Mouse (Mus musculus): ENCODE data around the gene Nlrp1a. TPM values are rescaled to one million over a fixed set of nuclear protein-coding genes. Genes with fewer than 3 reads are reported as not detected.

The Nlrp1a gene
- under 1 TPM; 0.29 to 0.36 TPM for total RNA-seq (2021)

DNA sequence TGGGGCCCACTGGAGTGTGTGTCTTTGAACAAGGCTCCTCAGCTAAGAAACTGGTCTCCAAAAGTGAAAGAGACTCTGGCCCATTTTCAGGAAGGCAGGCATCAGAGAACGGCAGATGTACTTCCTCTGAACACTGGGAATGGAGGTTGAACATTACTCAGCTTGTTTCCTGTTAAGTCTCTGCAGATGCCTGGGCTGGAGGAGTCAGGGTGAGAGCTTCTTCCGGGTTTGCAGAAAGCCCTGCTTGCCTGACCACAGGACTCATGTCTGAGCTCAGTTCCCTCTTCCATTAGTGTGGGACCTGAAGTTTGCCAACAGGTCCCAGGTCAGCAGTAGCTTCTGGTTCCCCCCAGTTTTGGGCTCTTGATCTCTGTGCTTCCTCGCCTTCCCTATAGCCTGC, at the start of gene Nlrp1a:
Gene Nlrp1a, minus strand, starts transcription at position 44 of the 400 bp plus-strand sequence.
- DNase-seq = no peak

DNA sequence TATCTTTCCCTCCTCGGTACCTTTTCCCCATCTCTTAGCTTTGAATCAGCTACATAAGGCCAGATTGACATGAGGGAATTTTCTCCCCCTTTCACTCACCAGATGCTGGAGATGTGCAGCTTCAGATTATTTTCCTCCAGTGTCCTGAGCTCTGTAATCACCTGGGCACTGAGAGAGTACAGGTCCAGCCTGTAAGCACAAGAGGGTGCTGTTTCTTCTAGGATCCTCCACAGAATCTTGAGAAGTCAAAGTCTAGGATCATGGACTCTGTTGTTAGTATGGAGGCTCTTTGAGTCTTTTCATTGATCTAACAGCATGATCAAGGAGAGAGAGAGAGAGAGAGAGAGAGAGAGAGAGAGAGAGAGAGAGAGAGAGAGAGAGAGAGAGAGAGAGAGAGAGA, 25.1 kb upstream of the Nlrp1a start:
- no peak for DNase-seq

DNA sequence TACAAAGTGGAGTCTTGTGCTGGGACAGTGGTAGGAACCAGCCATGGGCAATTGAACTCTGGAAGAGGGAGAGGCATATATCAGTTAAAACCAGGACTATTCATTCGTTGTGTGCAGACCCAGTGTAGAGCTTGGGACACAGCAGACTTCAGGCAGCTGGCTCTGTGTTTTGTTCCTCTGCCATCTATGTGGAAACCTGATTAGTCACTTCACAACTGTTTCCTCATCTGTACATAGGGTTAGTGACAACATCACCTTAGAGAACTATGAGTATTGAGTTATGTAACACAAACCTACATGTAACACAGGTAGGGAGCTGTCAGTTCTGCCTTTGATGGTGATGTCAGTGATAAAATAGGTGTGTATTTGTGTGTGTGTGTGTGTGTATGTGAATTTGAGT, 19.6 kb upstream of the Nlrp1a start:
- DNase-seq = no peak

DNA sequence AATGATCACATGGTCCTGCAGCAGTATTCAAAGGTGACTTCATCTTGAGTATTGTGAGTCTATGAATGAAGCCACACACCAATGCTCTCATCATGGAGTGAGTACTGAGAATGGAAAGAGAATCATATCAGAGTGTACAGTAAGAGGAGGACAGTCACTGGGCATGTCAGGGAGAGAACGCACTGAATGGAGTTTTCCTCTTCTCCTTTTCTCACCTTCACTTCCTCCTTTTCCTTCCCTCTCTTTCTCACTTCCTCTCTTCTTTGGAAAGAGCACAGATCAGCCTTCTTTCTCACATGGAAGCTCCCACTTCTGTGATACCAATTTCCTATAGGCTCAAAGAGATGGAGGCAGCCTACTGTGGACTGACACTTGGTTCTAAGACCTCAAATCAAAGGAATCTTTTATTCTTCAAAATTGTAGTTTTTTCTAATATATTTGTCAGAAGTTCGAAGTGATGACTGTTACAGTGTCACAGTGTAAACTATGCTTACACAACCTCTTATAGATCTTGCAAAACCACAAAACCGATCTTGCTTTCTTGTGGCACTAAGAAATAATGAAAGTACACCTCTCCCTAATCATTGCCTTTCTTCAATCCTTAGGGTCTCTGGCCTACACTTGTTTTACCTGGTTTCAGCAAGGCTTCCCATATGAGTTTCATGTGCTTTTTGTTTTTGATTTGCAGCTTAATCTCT, 15.1 kb upstream of the Nlrp1a start:
- no peak for DNase-seq

DNA sequence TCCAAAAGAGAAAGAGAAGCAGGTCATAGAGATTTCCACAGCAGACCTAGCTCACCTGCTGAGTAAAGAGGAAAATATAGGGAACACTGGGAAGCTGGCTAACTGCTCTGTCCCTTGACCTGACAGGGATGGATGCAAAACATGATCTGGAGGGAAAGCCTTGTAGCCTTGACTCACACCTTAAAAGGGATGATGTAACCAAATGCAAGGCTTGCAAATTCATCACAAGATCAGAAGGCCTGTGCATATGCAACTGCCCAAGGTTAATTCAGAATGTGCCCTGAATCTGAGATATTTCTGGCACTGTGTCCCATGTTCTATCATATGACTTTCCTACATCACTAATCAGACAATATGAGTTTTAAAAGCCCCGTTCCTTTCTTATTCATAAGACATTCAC, 10.8 kb upstream of the Nlrp1a start:
- no peak for DNase-seq

DNA sequence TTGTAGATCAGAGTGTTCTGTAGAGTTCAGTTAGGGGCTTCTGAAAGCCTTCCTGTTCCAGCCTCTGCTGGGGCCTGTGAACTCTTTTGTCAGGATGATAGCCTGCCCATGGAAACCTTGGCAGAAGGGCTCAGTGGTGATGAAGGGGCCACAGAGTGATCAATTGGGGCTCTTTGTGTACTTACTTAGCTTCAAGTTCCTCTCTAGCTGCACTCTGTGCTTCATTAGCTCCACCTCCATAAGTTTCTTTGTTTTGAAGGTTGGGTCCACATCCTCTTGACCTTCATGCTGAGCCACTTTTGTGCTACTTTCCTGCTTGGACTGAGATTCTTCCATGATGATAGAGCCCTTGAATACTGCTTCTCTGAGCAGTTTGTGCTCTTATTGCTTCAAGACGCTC, 2.5 kb downstream of the Nlrp1a start:
- DNase-seq = no peak

DNA sequence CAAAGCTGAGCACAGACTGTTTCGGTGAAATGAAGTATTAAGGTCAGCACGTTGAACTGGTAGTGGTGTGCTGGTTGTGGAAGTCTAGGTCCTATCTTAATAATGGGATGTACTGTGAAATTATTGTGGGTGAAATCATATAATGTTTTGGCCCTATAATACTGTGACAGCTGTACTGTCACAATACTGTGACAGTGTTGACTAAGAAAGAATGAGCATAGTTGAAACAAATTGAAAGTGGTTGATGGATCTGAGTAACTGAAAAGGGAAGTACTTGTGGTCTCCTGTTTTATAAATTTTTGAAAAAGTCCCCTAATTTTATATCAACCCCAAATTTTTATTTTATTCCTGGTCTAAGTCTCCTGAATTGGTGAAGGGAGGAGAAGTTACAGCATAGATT, 37.4 kb downstream of the Nlrp1a start:
- DNase-seq = no peak

DNA sequence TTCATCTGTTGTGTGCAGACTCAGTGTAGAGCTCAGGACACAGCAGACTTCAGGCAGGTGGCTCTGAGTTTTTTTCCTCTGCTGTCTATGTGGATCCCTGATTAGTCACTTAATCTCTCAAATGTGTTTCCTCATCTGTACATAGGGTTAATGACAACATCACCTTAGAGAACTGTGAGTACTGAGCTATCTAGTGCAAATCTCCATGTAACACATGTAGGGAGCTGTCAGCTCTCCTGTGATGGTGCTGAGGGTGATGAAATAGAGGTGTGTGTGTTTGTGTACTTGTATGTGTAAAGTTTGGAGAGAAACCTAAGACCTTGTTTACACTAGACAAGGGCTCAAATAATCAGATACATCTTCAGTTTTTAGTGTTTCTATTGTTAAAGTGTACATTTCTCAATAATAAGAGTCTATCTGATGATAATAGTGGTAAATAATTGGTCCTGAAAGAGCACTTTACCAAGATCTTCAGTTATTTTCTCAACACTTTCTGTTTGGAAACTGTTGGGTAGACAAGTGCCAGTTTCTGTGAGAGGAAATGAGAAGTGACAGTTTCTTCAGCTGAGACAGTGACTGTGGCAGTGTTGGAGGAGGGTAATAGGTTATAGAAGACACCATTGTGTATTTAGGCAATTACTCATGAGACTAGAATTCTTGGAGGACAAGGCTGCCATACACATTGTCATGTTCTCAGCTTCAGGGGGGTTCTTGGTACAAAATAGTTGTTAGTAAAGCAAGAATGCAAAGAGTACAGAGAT, 38.1 kb downstream of the Nlrp1a start:
- no peak for DNase-seq

DNA sequence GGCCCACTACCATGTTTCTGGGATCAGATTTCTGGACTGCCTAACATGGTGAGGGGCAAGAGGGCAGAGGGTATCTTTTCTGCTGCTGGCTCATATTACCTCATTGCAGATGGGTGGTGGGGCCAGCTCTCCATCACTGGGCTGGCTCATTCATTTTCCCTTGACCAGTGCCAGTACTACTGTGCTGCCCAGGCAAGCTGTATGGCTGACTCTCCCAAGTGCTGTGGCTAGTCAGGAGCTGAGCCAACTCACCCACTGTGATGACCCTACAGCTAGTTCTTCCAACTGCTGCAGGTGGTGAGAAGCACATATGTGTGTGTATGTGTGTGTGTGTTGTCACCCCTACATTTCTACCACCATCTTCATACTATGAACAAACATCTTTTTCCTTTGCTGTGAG, 40.6 kb downstream of the Nlrp1a start:
- no peak for DNase-seq

DNA sequence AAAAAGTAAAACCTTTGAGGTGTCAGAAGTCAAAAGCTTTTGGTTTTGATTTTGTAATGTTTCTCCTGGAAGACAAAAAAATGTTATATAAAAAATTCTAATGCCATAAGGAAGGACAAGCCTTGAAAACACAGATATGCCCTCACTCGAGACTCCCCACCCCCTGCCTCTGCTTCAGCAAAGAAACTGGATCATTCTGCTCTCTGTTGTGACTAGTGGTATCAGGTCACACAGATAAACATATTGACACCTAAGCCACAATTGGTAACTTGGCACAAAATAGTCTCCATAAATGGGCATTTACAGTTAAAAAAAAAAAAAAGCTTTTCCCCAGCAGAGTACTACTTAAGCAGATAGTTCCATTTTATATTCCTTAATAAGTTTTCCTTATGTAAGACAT, 68.2 kb downstream of the Nlrp1a start:
- no peak for DNase-seq

DNA sequence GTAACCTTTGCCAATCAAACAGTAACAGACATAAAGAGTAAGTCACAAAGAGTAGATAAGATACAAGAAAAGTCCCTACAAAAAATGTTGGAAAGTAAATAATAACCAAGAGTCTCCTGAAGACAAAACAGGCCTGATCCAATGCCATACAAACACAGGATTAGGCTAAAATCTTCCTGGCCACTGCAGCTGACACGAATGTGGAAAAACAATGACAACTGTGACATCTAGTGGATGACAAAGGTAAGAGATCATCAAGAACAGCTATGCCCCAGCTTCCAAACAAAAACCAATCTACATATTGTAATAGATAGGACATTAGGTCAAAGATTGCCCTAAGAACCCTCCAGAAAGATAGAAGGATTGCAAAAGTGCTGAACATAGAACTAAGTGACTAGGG, 92.0 kb downstream of the Nlrp1a start:
- peak; percentile 13 for DNase-seq

Other genes with a start within 250 kb of the Nlrp1a start
- 10 to 100 TPM; 70.1 to 72.2 TPM for gene Nup88, start 174.7 kb downstream of the Nlrp1a start, total RNA-seq (2021)
- gene Rpain, start 174.5 kb downstream of the Nlrp1a start, total RNA-seq (2021) = 10 to 100 TPM; 15.0 to 18.5 TPM
- gene C1qbp, start 161.7 kb downstream of the Nlrp1a start, total RNA-seq (2021) = 100 to 1,000 TPM; 233 to 253 TPM
- 10 to 100 TPM; 15.0 to 16.9 TPM for gene Dhx33, start 140.3 kb downstream of the Nlrp1a start, total RNA-seq (2021)
- 10 to 100 TPM; 15.2 to 15.3 TPM for gene Mis12, start 125.1 kb downstream of the Nlrp1a start, total RNA-seq (2021)
- 10 to 100 TPM; 22.2 to 24.9 TPM for gene Derl2, start 124.9 kb downstream of the Nlrp1a start, total RNA-seq (2021)
- 1 to 10 TPM; 5.2 to 5.6 TPM for gene 6330403K07Rik, start 111.2 kb downstream of the Nlrp1a start, total RNA-seq (2021)
- gene Nlrp1b, start 86.0 kb upstream of the Nlrp1a start, total RNA-seq (2021) = under 1 TPM in 1 of 2 experiments, not detected in 1; 0.11 TPM